Mouse (Mus musculus): ENCODE data around the gene Hoxa2. TPM values are rescaled to one million over a fixed set of nuclear protein-coding genes. Genes with fewer than 3 reads are reported as not detected.

The Hoxa2 gene
- polyA plus RNA-seq (2015; fragmentation: Nextera tagmentation; extraction: Ambion mirVana), result 2.3 and 2.4 TPM in 2 replicates

DNA sequence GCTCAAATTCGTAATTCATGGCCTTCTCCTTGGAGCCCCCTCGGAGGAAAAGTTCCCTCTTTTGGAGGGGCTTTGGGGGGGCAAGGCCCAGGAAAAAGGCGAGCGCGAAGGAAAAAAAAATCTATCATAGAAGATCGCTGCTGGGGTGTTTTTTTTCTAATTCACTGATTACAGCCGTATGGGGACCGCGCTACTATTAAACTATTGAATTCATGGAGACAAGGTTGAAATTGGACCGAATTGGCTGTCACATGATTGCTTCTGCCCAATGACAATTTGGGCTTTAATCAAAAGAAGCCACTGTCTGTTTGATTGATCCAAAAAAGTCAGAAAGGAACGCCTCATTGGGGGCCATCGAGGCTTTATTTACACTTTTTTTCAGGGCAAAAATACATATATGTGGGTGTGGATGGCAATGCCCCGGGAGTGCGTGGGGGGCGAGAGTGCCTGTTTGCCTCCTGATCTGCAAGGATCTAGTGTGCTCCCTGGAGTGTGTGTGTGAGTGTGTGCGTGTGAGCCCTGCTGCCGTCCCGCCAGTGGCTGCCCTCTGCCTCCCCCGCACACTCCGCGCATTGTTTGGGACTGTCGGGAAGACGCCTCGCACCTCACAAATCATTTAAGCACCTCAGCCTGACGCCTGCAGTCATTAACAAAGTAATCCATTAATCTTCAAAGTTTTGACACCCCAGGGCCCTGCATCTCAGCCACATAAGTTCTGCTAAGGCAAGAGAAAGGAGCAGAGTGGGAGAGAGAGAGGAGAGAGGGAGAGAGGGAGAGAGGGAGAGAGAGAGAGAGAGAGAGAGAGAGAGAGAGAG lies at the start of gene Hoxa2:
TSS of gene Hoxa2 (minus strand) at position 206 of the 815 bp plus-strand sequence.
- no peak for ATAC-seq (replicated peaks; ENCODE audit: low FRiP score, low read depth)
- H3K27me3 ChIP-seq (ENCODE audit: insufficient read depth, low read length), result no peaks in the 10 kb centered on the region
- 2% methylated on average over 25 of the region's 25 CpGs for WGBS
- peaks cover 57% of the 10 kb centered on the region for H3K4me1 ChIP-seq (replicated peaks; ENCODE audit: insufficient read depth, low read length)
- peak; percentile 78 for DNase-seq (ENCODE audit: low spot score)
- peak within 1 kb of the TSS; percentile 81 for H3K4me2 ChIP-seq (ENCODE audit: low read length)
- TF ChIP-seq CTCF (IDR thresholded peaks at IDR 0.05; ENCODE audit: low read depth), result no peak
- peak within 1 kb of the TSS; percentile 36 for H3K4me3 ChIP-seq (replicated peaks; ENCODE audit: low read depth, low read length)
- peak within 1 kb of the TSS; percentile 75 for H3K27ac ChIP-seq
- peak within 1 kb of the TSS; percentile 50 for H3K9ac ChIP-seq (ENCODE audit: low read depth, low read length)
- no peaks in the 10 kb centered on the region for H3K36me3 ChIP-seq (ENCODE audit: insufficient read depth, low read length)
- no peaks in the 10 kb centered on the region for H3K9me3 ChIP-seq (replicated peaks; ENCODE audit: low read length)

DNA sequence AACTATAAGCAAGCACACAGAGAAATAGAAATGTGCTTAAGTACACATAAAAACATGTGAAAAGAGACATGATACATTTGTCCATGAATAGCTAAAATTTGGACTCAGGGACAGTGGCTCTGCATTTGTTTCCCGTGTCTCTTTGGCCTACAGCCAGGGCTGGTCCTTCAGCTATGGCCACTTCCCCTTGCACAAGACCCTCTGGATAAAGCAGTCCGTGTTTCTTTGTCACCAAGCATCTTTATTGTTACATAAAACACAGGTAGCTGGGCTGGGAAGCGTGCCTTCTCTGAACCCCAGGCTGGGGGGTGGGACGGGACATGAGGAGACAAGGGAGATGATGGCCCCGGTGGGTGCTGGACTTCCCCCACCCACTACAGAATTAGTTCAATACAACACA lies 49.6 kb upstream of the Hoxa2 start:
- no peak for TF ChIP-seq CTCF (IDR thresholded peaks at IDR 0.05; ENCODE audit: low read depth)
- H3K4me2 ChIP-seq (ENCODE audit: low read length), result peak overlapping the region; percentile 89
- H3K4me1 ChIP-seq (replicated peaks; ENCODE audit: insufficient read depth, low read length), result peaks cover 50% of the 10 kb centered on the region
- H3K9me3 ChIP-seq (replicated peaks; ENCODE audit: low read length), result no peaks in the 10 kb centered on the region
- H3K9ac ChIP-seq (ENCODE audit: low read depth, low read length), result peak overlapping the region; percentile 72; the same call in 1 of the 2 replicates
- 25% methylated on average over 5 of the region's 5 CpGs for WGBS
- no peak for ATAC-seq (replicated peaks; ENCODE audit: low FRiP score, low read depth)
- H3K27me3 ChIP-seq (ENCODE audit: insufficient read depth, low read length), result no peaks in the 10 kb centered on the region
- no peak for DNase-seq (ENCODE audit: low spot score)
- no peaks in the 10 kb centered on the region for H3K36me3 ChIP-seq (ENCODE audit: insufficient read depth, low read length)
- peak overlapping the region; percentile 78; the same call in 1 of the 2 replicates for H3K4me3 ChIP-seq (replicated peaks; ENCODE audit: low read depth, low read length)
- peak overlapping the region; percentile 33; the same call in 1 of the 2 replicates for H3K27ac ChIP-seq

- no peaks in the 10 kb centered on the region for H3K27me3 ChIP-seq (ENCODE audit: insufficient read depth, low read length)
- DNase-seq (ENCODE audit: low spot score) (peak; percentile 98), ATAC-seq (replicated peaks; ENCODE audit: low FRiP score, low read depth) (peak; percentile 38; the same call in 1 of the 2 replicates)
- no peaks in the 10 kb centered on the region for H3K9me3 ChIP-seq (replicated peaks; ENCODE audit: low read length)
- peaks cover 47% of the 10 kb centered on the region for H3K4me1 ChIP-seq (replicated peaks; ENCODE audit: insufficient read depth, low read length)
- no peaks in the 10 kb centered on the region for H3K36me3 ChIP-seq (ENCODE audit: insufficient read depth, low read length)
- peak within 1 kb of the TSS; percentile 90 for H3K9ac ChIP-seq (ENCODE audit: low read depth, low read length)
- peak within 1 kb of the TSS; percentile 99 for H3K27ac ChIP-seq
- H3K4me3 ChIP-seq (replicated peaks; ENCODE audit: low read depth, low read length), result peak within 1 kb of the TSS; percentile 78
- H3K4me2 ChIP-seq (ENCODE audit: low read length), result peak within 1 kb of the TSS; percentile 89
- WGBS, result 4% methylated on average over 37 of the region's 38 CpGs
- TF ChIP-seq CTCF (IDR thresholded peaks at IDR 0.05; ENCODE audit: low read depth), result no peak
These were observed 48.7 kb upstream of the Hoxa2 start, which contains the start of the genes Hoxa3 and Gm28308 for GRCm38 (mm10) chr6:52213119-52213986. TSS of gene Hoxa3 (minus strand) at chr6:52213336. TSS of gene Gm28308 (minus strand) at chr6:52213339.

DNA sequence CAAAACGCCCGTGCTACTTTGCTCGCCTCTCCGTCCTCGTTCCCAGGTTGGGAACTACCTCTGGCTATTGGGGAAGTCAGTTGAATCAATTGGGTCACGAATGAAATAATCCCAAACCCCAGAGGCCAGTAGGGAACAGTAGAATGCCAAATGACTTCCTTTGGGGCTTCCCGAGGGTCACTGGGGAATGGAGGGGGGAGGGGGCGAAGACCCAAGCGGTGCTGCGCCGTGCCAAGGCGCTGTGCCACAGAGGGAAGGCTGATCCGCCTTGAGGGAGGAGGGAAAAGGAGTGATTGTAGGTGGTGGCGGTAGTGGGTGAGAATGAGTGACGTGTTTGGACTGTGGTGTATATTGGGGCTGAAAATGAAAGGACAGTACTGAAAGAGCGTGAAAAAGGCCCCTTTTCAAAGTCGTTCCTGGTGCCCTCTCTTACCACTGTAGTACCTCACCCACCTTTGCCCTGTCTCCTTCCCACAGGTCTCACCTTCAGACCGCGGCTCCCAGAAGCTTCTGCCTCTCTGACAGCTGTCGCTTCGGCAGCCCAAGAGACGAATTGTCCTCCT lies 48.0 kb upstream of the Hoxa2 start:
- no peak; the same call in 1 of the 2 replicates for ATAC-seq (replicated peaks; ENCODE audit: low FRiP score, low read depth)
- H3K36me3 ChIP-seq (ENCODE audit: insufficient read depth, low read length), result no peaks in the 10 kb centered on the region
- TF ChIP-seq CTCF (IDR thresholded peaks at IDR 0.05; ENCODE audit: low read depth), result no peak
- under 1% methylated on average over 22 of the region's 22 CpGs for WGBS
- peak overlapping the region; percentile 90 for H3K9ac ChIP-seq (ENCODE audit: low read depth, low read length)
- peaks cover 46% of the 10 kb centered on the region for H3K4me1 ChIP-seq (replicated peaks; ENCODE audit: insufficient read depth, low read length)
- H3K27me3 ChIP-seq (ENCODE audit: insufficient read depth, low read length), result no peaks in the 10 kb centered on the region
- peak overlapping the region; percentile 89 for H3K4me2 ChIP-seq (ENCODE audit: low read length)
- H3K4me3 ChIP-seq (replicated peaks; ENCODE audit: low read depth, low read length), result peak overlapping the region; percentile 78
- DNase-seq (ENCODE audit: low spot score), result no peak
- H3K27ac ChIP-seq, result peak overlapping the region; percentile 99
- no peaks in the 10 kb centered on the region for H3K9me3 ChIP-seq (replicated peaks; ENCODE audit: low read length)

DNA sequence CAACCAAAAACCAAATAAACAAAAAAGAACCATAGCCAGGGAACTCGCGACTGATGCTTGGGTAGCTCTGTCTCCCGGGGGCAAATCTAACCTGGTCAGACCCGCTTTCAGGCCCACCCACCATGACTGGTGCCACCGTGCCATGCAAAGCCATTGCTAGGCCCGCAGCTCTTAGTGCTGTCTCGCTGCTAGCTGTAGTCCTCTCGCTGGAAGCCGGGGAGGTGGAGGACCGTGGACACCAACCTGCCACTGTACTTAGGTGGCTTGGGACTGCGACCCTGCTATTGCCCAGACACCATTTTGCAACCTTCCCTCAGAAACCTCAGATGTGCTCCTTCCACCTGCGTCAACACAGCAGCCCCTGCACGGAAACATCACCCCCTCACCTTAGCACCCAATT lies 47.3 kb upstream of the Hoxa2 start:
- no peak for DNase-seq (ENCODE audit: low spot score)
- Histone ChIP-seq H3K36me3 (ENCODE audit: insufficient read depth, low read length) (no peaks in the 10 kb centered on the region), H3K9ac (ENCODE audit: low read depth, low read length) (peak overlapping the region; percentile 90), H3K4me2 (ENCODE audit: low read length) (peak overlapping the region; percentile 89), H3K27me3 (ENCODE audit: insufficient read depth, low read length) (no peaks in the 10 kb centered on the region), H3K4me3 (replicated peaks; ENCODE audit: low read depth, low read length) (peak overlapping the region; percentile 78), H3K4me1 (replicated peaks; ENCODE audit: insufficient read depth, low read length) (peaks cover 52% of the 10 kb centered on the region), H3K9me3 (replicated peaks; ENCODE audit: low read length) (no peaks in the 10 kb centered on the region), H3K27ac (peak overlapping the region; percentile 99)
- no peak for ATAC-seq (replicated peaks; ENCODE audit: low FRiP score, low read depth)
- no peak for TF ChIP-seq CTCF (IDR thresholded peaks at IDR 0.05; ENCODE audit: low read depth)
- 2% methylated on average over 13 of the region's 13 CpGs for WGBS
